Mouse (Mus musculus) cerebellum, adult 2 months (tissue): ENCODE measurements around the gene Myo15. TPM values are rescaled to one million over a fixed set of nuclear protein-coding genes. Genes with fewer than 3 reads are reported as not detected.
"Not testable (repeated sequence)": the region's sequence is repeated elsewhere in the genome, so short reads cannot be mapped to it uniquely, and the experiment has no call there.

Source experiments
- DNase-seq, 2 experiments: peaks; one replicate each; pipeline ENCODE4 v3.0.0; 2021
- H3K27ac ChIP-seq: fragments of 200-500 bp; 2 replicates; pipeline ENCODE4 v1.5.1; 2012; ENCODE audit warnings: low read length, control low read depth, inconsistent platforms; ENCODE audit not compliant: insufficient read depth
- H3K27me3 ChIP-seq: fragments of 200-500 bp; 2 replicates; pipeline ENCODE4 v1.6.1; 2012; ENCODE audit warnings: inconsistent platforms, mild to moderate bottlenecking, low read length, moderate library complexity; ENCODE audit not compliant: control insufficient read depth, insufficient read depth
- H3K4me1 ChIP-seq: fragments of 200-500 bp; 2 replicates; pipeline ENCODE4 v1.6.1; 2011; ENCODE audit warnings: low read length; ENCODE audit not compliant: control insufficient read depth, insufficient read depth
- H3K4me3 ChIP-seq: fragments of 200-500 bp; replicated peaks from 2 replicates; pipeline ENCODE3; 2011; ENCODE audit warnings: mild to moderate bottlenecking, low read depth, low read length, control low read depth; ENCODE audit not compliant: insufficient read depth
- CTCF ChIP-seq: fragments of 200-500 bp; IDR thresholded peaks from 2 replicates; pipeline ENCODE4 v1.5.1; 2011; ENCODE audit warnings: low read depth, mild to moderate bottlenecking, control low read depth, low read length, moderate library complexity, borderline replicate concordance; ENCODE audit not compliant: insufficient read depth
- POLR2A ChIP-seq: fragments of 200-500 bp; IDR thresholded peaks from 2 replicates; pipeline ENCODE4 v1.6.1; 2011; ENCODE audit warnings: low read length, control low read depth, borderline replicate concordance; ENCODE audit not compliant: insufficient read depth
- WGBS: fragments of 180-500 bp; shearing (Covaris S2); methylation state at CpG from one replicate; pipeline ENCODE4 v1.1.7; 2018; 5-methylcytosine and 5-hydroxymethylcytosine counted together
- polyA plus RNA-seq: library from polyadenylated mRNA; depleted of rRNA; stranded (reverse); fragments of >200 nt; gene quantifications from 2 replicates; pipeline ENCODE4 v1.2.3, GENCODE M21; 2012

Myo15 gene
- polyA plus RNA-seq, 1 experiment: 3.1 TPM

- no peaks in the 10 kb centered on the region for H3K4me1 ChIP-seq
- no peak for DNase-seq
- under 1% methylated on average over 4 of the region's 4 CpGs for WGBS
- no peak overlapping the region for H3K27ac ChIP-seq
- TF ChIP-seq POLR2A (no peak), CTCF (no peak)
- H3K27me3 ChIP-seq: no peaks in the 10 kb centered on the region
- H3K4me3 ChIP-seq: peak overlapping the region; percentile 12
Observed at GRCm38 (mm10) chr11:60540002-60540610, 71.0 kb downstream of the Myo15 start.

- DNase-seq: no peak
Observed at GRCm38 (mm10) chr11:60540761-60541160, 71.6 kb downstream of the Myo15 start.

GRCm38 (mm10) chr11:60541831-60542230 lies 72.7 kb downstream of the Myo15 start:
- no peaks in the 10 kb centered on the region for H3K27me3 ChIP-seq
- 51% methylated on average over 6 of the region's 6 CpGs for WGBS
- no peak overlapping the region for H3K4me3 ChIP-seq
- TF ChIP-seq CTCF (no peak), POLR2A (no peak)
- no peak overlapping the region for H3K27ac ChIP-seq
- H3K4me1 ChIP-seq: no peaks in the 10 kb centered on the region
- DNase-seq: no peak

More at GRCm38 (mm10) chr11:60540761-60541160, 71.6 kb downstream of the Myo15 start:
- Histone ChIP-seq H3K27me3 (no peaks in the 10 kb centered on the region), H3K4me3 (no peak overlapping the region), H3K4me1 (no peaks in the 10 kb centered on the region), H3K27ac (no peak overlapping the region)
- no peak for TF ChIP-seq CTCF
- TF ChIP-seq POLR2A: no peak
- 39% methylated on average over 2 of the region's 2 CpGs for WGBS

GRCm38 (mm10) chr11:60543211-60543610 lies 74.1 kb downstream of the Myo15 start:
- not testable (repeated sequence) for DNase-seq, H3K4me1 ChIP-seq, H3K4me3 ChIP-seq, H3K27me3 ChIP-seq, H3K27ac ChIP-seq
- 72% methylated on average over 5 of the region's 5 CpGs for WGBS

GRCm38 (mm10) chr11:60545433-60545832 lies 76.3 kb downstream of the Myo15 start:
- no peaks in the 10 kb centered on the region for H3K4me1 ChIP-seq
- WGBS: 40% methylated on average over 4 of the region's 4 CpGs

GRCm38 (mm10) chr11:60548112-60548511 lies 79.0 kb downstream of the Myo15 start:
- no peaks in the 10 kb centered on the region for H3K27me3 ChIP-seq
- H3K4me3 ChIP-seq: no peak overlapping the region
- WGBS: 75% methylated on average over 3 of the region's 3 CpGs
- no peak overlapping the region for H3K27ac ChIP-seq
- TF ChIP-seq POLR2A (no peak), CTCF (no peak)
- DNase-seq: no peak
- H3K4me1 ChIP-seq: peaks cover 4% of the 10 kb centered on the region; the same call in 1 of the 2 replicates

More at GRCm38 (mm10) chr11:60545433-60545832, 76.3 kb downstream of the Myo15 start:
- H3K27ac ChIP-seq: no peak overlapping the region
- TF ChIP-seq CTCF (no peak), POLR2A (no peak)
- no peak for DNase-seq
- H3K27me3 ChIP-seq: no peaks in the 10 kb centered on the region
- H3K4me3 ChIP-seq: no peak overlapping the region

- H3K4me1 ChIP-seq: peaks cover 4% of the 10 kb centered on the region; the same call in 1 of the 2 replicates
- TF ChIP-seq POLR2A: no peak
- TF ChIP-seq CTCF: no peak
- H3K4me3 ChIP-seq: no peak overlapping the region
- no peak overlapping the region for H3K27ac ChIP-seq
- H3K27me3 ChIP-seq: no peaks in the 10 kb centered on the region
- DNase-seq: no peak
Observed at GRCm38 (mm10) chr11:60553091-60553490, 84.0 kb downstream of the Myo15 start.

- DNase-seq: no peak
- Histone ChIP-seq H3K4me3 (no peak overlapping the region), H3K27me3 (no peaks in the 10 kb centered on the region), H3K27ac (no peak overlapping the region), H3K4me1 (no peaks in the 10 kb centered on the region; the same call in 1 of the 2 replicates)
- 89% methylated on average over 3 of the region's 3 CpGs for WGBS
- TF ChIP-seq POLR2A (no peak), CTCF (no peak)
Observed at GRCm38 (mm10) chr11:60557675-60558074, 88.5 kb downstream of the Myo15 start.
